Mouse (Mus musculus) MEL (cell line): ENCODE results near the gene Grip2. TPM values are rescaled to one million over a fixed set of nuclear protein-coding genes. Genes with fewer than 3 reads are reported as not detected.

Source experiments
- DNase-seq: peaks from one replicate; pipeline ENCODE4 v3.0.0; 2011; ENCODE audit warnings: low read depth, low spot score
- H3K27ac ChIP-seq: 2 replicates; pipeline ENCODE4 v1.5.1; 2012; ENCODE audit warnings: low read depth, mild to moderate bottlenecking, control low read depth, low read length, moderate library complexity; ENCODE audit not compliant: control insufficient read depth
- H3K27me3 ChIP-seq, 2 experiments: fragments of 150-350 bp in 1 of 2; sonication (generic) in 1 of 2; 2 replicates each; pipeline ENCODE4 v1.6.1; 2012; ENCODE audit warnings: low read length in 2 of 2, mild to moderate bottlenecking in 2 of 2, improper control_type of control experiment in 1 of 2, moderate library complexity in 1 of 2; ENCODE audit not compliant: insufficient read depth in 2 of 2, control insufficient read depth in 1 of 2
- H3K36me3 ChIP-seq, 2 experiments: 2 replicates each; pipeline ENCODE4 v1.6.1; 2012 to 2014; ENCODE audit warnings: low read length in 2 of 2, improper control_type of control experiment in 1 of 2, inconsistent platforms in 1 of 2, mild to moderate bottlenecking in 1 of 2; ENCODE audit not compliant: insufficient read depth in 2 of 2, control insufficient read depth in 1 of 2
- H3K4me1 ChIP-seq, 2 experiments: fragments of 150-350 bp in 1 of 2; sonication (generic) in 1 of 2; 2 replicates each; pipeline ENCODE4 v1.6.1; 2012; ENCODE audit warnings: low read length in 2 of 2, improper control_type of control experiment in 1 of 2, mild to moderate bottlenecking in 1 of 2; ENCODE audit not compliant: insufficient read depth in 2 of 2, control insufficient read depth in 1 of 2
- H3K4me3 ChIP-seq, 2 experiments: fragments of 150-350 bp in 1 of 2; sonication (generic) in 1 of 2; 2 replicates each; pipeline ENCODE4 v1.5.1; 2012; ENCODE audit warnings: low read depth in 2 of 2, low read length in 2 of 2, mild to moderate bottlenecking in 2 of 2, moderate library complexity in 2 of 2, control low read depth in 1 of 2, improper control_type of control experiment in 1 of 2; ENCODE audit not compliant: control insufficient read depth in 1 of 2, insufficient read depth in 1 of 2
- H3K79me2 ChIP-seq: 2 replicates; pipeline ENCODE4 v1.6.1; 2012; ENCODE audit warnings: mild to moderate bottlenecking, low read length, moderate library complexity; ENCODE audit not compliant: control insufficient read depth, poor library complexity, insufficient read depth
- H3K9ac ChIP-seq: 2 replicates; pipeline ENCODE4 v1.6.1; 2012; ENCODE audit warnings: low read depth, mild to moderate bottlenecking, control low read depth, low read length, moderate library complexity; ENCODE audit not compliant: control insufficient read depth, poor library complexity, severe bottlenecking
- H3K9me3 ChIP-seq: fragments of 150-350 bp; sonication (generic); replicated peaks from 2 replicates; pipeline ENCODE4 v1.6.1; 2012; ENCODE audit warnings: mild to moderate bottlenecking, low read length, improper control_type of control experiment, moderate library complexity; ENCODE audit not compliant: insufficient read depth
- CHD2 ChIP-seq: IDR thresholded peaks from 2 replicates; pipeline ENCODE4 v1.6.1; 2011; ENCODE audit warnings: low read length, improper control_type of control experiment
- CTCF ChIP-seq, 3 experiments: IDR thresholded peaks in 2 of 3; conservative IDR thresholded peaks in 1 of 3; 2 replicates each; pipeline ENCODE4 v1.5.1; 2011 to 2012; ENCODE audit warnings: low read length in 3 of 3, low read depth in 2 of 3, mild to moderate bottlenecking in 2 of 3, improper control_type of control experiment in 1 of 3, inconsistent platforms in 1 of 3, mixed read lengths in 1 of 3, moderate library complexity in 1 of 3; ENCODE audit not compliant: control insufficient read depth in 1 of 3, insufficient read depth in 1 of 3, poor library complexity in 1 of 3, severe bottlenecking in 1 of 3
- ELF1 ChIP-seq: IDR thresholded peaks from 2 replicates; pipeline ENCODE4 v1.6.1; 2014; ENCODE audit warnings: low read depth, mild to moderate bottlenecking, inconsistent platforms, low read length, improper control_type of control experiment, moderate library complexity
- EP300 ChIP-seq, 2 experiments: IDR thresholded peaks; 2 replicates each; pipeline ENCODE4 v1.6.1; 2011; ENCODE audit warnings: improper control_type of control experiment in 2 of 2, low read length in 2 of 2, low read depth in 1 of 2, mild to moderate bottlenecking in 1 of 2
- GABPA ChIP-seq: IDR thresholded peaks from 2 replicates; pipeline ENCODE4 v1.6.1; 2012; ENCODE audit warnings: low read depth, mild to moderate bottlenecking, inconsistent platforms, low read length, improper control_type of control experiment, moderate library complexity
- JUND ChIP-seq: IDR thresholded peaks from 2 replicates; pipeline ENCODE4 v1.6.1; 2011; ENCODE audit warnings: low read depth, mild to moderate bottlenecking, improper control_type of control experiment, low read length
- MAZ ChIP-seq: IDR thresholded peaks from 2 replicates; pipeline ENCODE4 v1.6.1; 2012; ENCODE audit warnings: low read depth, mild to moderate bottlenecking, inconsistent platforms, low read length, improper control_type of control experiment
- MYC ChIP-seq: IDR thresholded peaks from 2 replicates; pipeline ENCODE4 v1.6.1; 2011; ENCODE audit warnings: low read depth, mild to moderate bottlenecking, low read length, improper control_type of control experiment, moderate library complexity
- POLR2AphosphoS2 ChIP-seq: IDR thresholded peaks from 2 replicates; pipeline ENCODE4 v1.6.1; 2011; ENCODE audit warnings: low read length, improper control_type of control experiment
- POLR2AphosphoS5 ChIP-seq: IDR thresholded peaks from 2 replicates; pipeline ENCODE4 v1.6.1; 2012; ENCODE audit warnings: low read depth, borderline replicate concordance, mild to moderate bottlenecking, inconsistent platforms, low read length, moderate library complexity, mixed read lengths
- RAD21 ChIP-seq: IDR thresholded peaks from 2 replicates; pipeline ENCODE4 v1.6.1; 2011; ENCODE audit warnings: mild to moderate bottlenecking, low read depth, low read length, improper control_type of control experiment
- RCOR1 ChIP-seq: IDR thresholded peaks from 2 replicates; pipeline ENCODE4 v1.6.1; 2012; ENCODE audit warnings: low read depth, mild to moderate bottlenecking, inconsistent platforms, low read length, improper control_type of control experiment
- SIN3A ChIP-seq: IDR thresholded peaks from 2 replicates; pipeline ENCODE4 v1.6.1; 2012; ENCODE audit warnings: low read length, improper control_type of control experiment, inconsistent platforms
- SMC3 ChIP-seq: IDR thresholded peaks from 2 replicates; pipeline ENCODE4 v1.6.1; 2011; ENCODE audit warnings: low read depth, low read length, improper control_type of control experiment
- TAL1 ChIP-seq: IDR thresholded peaks from 2 replicates; pipeline ENCODE4 v1.6.1; 2012; ENCODE audit warnings: mild to moderate bottlenecking, inconsistent platforms, low read length, moderate library complexity, mixed read lengths
- UBTF ChIP-seq: IDR thresholded peaks from 2 replicates; pipeline ENCODE4 v1.6.1; 2012; ENCODE audit warnings: low read depth, mild to moderate bottlenecking, inconsistent platforms, low read length, improper control_type of control experiment, moderate library complexity, borderline replicate concordance; ENCODE audit not compliant: insufficient read depth
- USF2 ChIP-seq, 2 experiments: IDR thresholded peaks; 2 replicates each; pipeline ENCODE4 v1.6.1; 2011 to 2012; ENCODE audit warnings: improper control_type of control experiment in 2 of 2, low read length in 2 of 2, borderline replicate concordance in 1 of 2, inconsistent platforms in 1 of 2, low read depth in 1 of 2, mild to moderate bottlenecking in 1 of 2; ENCODE audit not compliant: insufficient read depth in 1 of 2
- ZC3H11A ChIP-seq: IDR thresholded peaks from 2 replicates; pipeline ENCODE4 v1.6.1; 2012; ENCODE audit warnings: low read depth, mild to moderate bottlenecking, inconsistent platforms, low read length, improper control_type of control experiment
- ZKSCAN1 ChIP-seq: IDR thresholded peaks from 2 replicates; pipeline ENCODE4 v1.6.1; 2012; ENCODE audit warnings: low read depth, mild to moderate bottlenecking, inconsistent platforms, low read length, improper control_type of control experiment, moderate library complexity
- ZNF384 ChIP-seq: IDR thresholded peaks from 2 replicates; pipeline ENCODE4 v1.6.1; 2012; ENCODE audit warnings: low read depth, mild to moderate bottlenecking, inconsistent platforms, low read length, improper control_type of control experiment
- polyA plus RNA-seq, 2 experiments: library from polyadenylated mRNA; stranded (reverse) in 1 of 2; unstranded in 1 of 2; fragments of >175 nt in 1 of 2; fragments of >200 nt in 1 of 2; gene quantifications; 2 replicates each; pipeline versions ENCODE4 v1.2.1 to v1.2.4; 2012; ENCODE audit warnings: low replicate concordance in 2 of 2, low read depth in 1 of 2; ENCODE audit not compliant: insufficient read length in 2 of 2, insufficient read depth in 1 of 2, missing spikeins in 1 of 2
- total RNA-seq: library from RNA; depleted of rRNA; stranded (reverse); fragments of 300-350 nt; gene quantifications from 2 replicates; pipeline ENCODE4 v1.2.3, GENCODE M21; 2012

The Grip2 gene
- total and polyA plus RNA-seq, 3 experiments: not detected

DNA sequence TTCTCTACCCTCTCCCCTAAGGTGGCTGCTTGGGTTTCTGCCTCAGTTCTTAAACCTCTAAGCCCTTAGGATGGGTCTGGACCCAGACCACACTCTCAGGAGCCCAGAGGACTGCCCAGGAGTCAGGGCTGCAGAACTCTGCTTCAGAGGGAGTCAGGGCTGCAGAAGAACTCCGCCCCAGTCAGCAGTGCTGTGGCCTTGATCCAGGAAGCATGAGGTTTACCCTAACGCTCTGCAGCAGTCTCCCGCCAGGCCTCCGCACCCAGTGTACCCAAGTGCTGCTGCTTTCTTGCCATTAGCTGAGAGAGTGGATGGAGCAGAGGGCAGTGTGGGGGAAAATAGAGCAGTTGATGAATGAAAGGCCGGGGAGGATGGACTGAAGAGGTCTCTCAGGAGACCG is 19.0 kb downstream of the Grip2 start:
- Histone ChIP-seq H3K36me3 (no peaks in the 10 kb centered on the region), H3K27me3 (peaks cover 0 to 2% of the 10 kb centered on the region in 2 experiments; a peak in 1 of 4 replicates), H3K27ac (no peak overlapping the region), H3K4me1 (no peaks in the 10 kb centered on the region), H3K79me2 (no peaks in the 10 kb centered on the region), H3K9me3 (no peaks in the 10 kb centered on the region), H3K4me3 (no peak overlapping the region)
- TF ChIP-seq CHD2 (no peak), ZNF384 (no peak), ELF1 (no peak), GABPA (no peak), RAD21 (no peak)
- TF ChIP-seq, all 39 proteins: peak for 0
- H3K9ac ChIP-seq: no peak overlapping the region
- no peak for DNase-seq

DNA sequence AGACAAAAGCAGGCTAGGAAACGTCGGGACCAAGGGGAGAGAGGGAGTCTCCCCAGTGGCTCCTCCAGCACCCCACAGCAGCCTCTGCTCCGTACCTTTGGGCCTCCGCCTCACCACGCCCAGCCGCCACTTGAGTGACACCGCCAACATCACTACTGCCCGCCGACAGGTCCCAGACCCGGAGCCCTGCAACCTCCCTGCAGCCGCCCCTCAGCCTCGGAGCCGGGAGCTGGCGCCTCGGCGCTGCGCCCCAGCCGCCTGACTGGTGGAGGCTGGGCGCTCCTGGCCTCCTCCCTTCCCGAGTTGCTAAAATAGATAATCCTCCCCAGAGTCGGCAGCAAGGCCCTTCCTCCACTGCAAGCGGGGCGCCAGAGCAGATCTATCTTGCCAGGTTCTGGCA is 19.9 kb downstream of the Grip2 start:
- DNase-seq: no peak

DNA sequence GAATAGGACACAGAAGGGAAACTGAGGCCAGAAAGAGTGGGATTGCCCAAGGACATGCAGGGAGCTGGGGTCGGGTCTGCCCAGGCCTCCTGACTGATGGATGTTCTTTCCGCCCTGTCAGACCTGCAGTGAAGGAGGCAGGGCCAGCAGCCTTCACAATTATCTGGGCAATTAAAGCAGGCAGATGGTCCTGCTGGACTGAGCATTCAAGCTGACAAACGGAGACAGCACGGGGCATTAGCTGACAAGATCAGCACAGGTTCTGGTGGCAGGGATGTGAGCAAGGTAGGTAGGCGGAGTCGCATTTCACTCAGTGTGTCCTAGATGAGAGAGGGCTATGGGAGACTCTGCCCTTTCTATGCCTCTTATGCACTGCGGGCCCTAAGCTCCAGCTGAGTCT is 22.9 kb downstream of the Grip2 start:
- H3K4me3 ChIP-seq: no peak overlapping the region
- H3K27ac ChIP-seq: no peak overlapping the region
- H3K9me3 ChIP-seq: no peaks in the 10 kb centered on the region
- no peak for TF ChIP-seq MAZ
- no peak for TF ChIP-seq RAD21
- no peak for TF ChIP-seq TAL1
- no peak for TF ChIP-seq USF2 (IDR thresholded peaks at IDR 0.05; ENCODE audit: borderline replicate concordance in 1 of 2, insufficient read depth in 1 of 2, low read depth in 1 of 2, low read length in 2 of 2)
- TF ChIP-seq ZNF384: no peak
- no peak for TF ChIP-seq ZKSCAN1
- no peak for TF ChIP-seq CTCF (IDR thresholded peaks at IDR 0.05 in 2 of 3, conservative IDR thresholded peaks at IDR 0.05 in 1 of 3; ENCODE audit: control insufficient read depth in 1 of 3, insufficient read depth in 1 of 3, low read depth in 2 of 3, low read length in 3 of 3, poor library complexity in 1 of 3, severe bottlenecking in 1 of 3)
- TF ChIP-seq RCOR1: no peak
- TF ChIP-seq JUND: no peak
- no peak for TF ChIP-seq ZC3H11A
- no peak for TF ChIP-seq POLR2AphosphoS2
- no peak for TF ChIP-seq SMC3
- TF ChIP-seq, all 39 proteins: peak for 0
- no peak for DNase-seq
- Histone ChIP-seq H3K9ac (no peak overlapping the region), H3K36me3 (no peaks in the 10 kb centered on the region), H3K79me2 (no peaks in the 10 kb centered on the region), H3K27me3 (0 out of 4 replicates have a peak, but pooled peaks cover 0 to 2% of the 10 kb centered on the region in 2 experiments), H3K4me1 (no peaks in the 10 kb centered on the region)

More for the DNA sequence above, 19.9 kb downstream of the Grip2 start:
- TF ChIP-seq SIN3A (no peak), UBTF (no peak), MYC (no peak), EP300 (IDR thresholded peaks at IDR 0.05; ENCODE audit: low read depth in 1 of 2, low read length in 2 of 2) (no peak), SMC3 (no peak), POLR2AphosphoS5 (no peak), JUND (no peak)
- Histone ChIP-seq H3K4me1 (no peaks in the 10 kb centered on the region), H3K9me3 (no peaks in the 10 kb centered on the region), H3K27ac (no peak overlapping the region), H3K9ac (no peak overlapping the region), H3K27me3 (peaks cover 0 to 2% of the 10 kb centered on the region in 2 experiments; a peak in 1 of 4 replicates), H3K4me3 (no peak overlapping the region), H3K79me2 (no peaks in the 10 kb centered on the region), H3K36me3 (no peaks in the 10 kb centered on the region)
